Mouse (Mus musculus) forebrain, embryonic 13.5 days (tissue): ENCODE data around the gene Cyth1. TPM values are rescaled to one million over a fixed set of nuclear protein-coding genes. Genes with fewer than 3 reads are reported as not detected.

Experiments used
- ATAC-seq: fragments of 200-750 bp; cut with Nextera tagmentation; 2 replicates; pipeline ENCODE4 v1.8.0; 2017
- H3K27ac ChIP-seq: fragments of 300-500 bp; sonication (generic); 2 replicates; pipeline ENCODE4 v1.5.1; 2015; ENCODE audit warnings: inconsistent platforms, mild to moderate bottlenecking, moderate library complexity
- H3K27me3 ChIP-seq: fragments of 300-500 bp; sonication (generic); 2 replicates; pipeline ENCODE4 v1.6.1; 2015; ENCODE audit warnings: mild to moderate bottlenecking, inconsistent platforms
- H3K36me3 ChIP-seq: fragments of 300-500 bp; sonication (generic); 2 replicates; pipeline ENCODE4 v1.6.1; 2015; ENCODE audit warnings: mild to moderate bottlenecking, inconsistent platforms; ENCODE audit not compliant: poor library complexity, severe bottlenecking
- H3K4me1 ChIP-seq: fragments of 300-500 bp; sonication (generic); 2 replicates; pipeline ENCODE4 v1.6.1; 2015; ENCODE audit warnings: inconsistent platforms
- H3K4me2 ChIP-seq: fragments of 300-500 bp; sonication (generic); 2 replicates; pipeline ENCODE4 v1.6.1; 2015; ENCODE audit warnings: inconsistent platforms, mild to moderate bottlenecking, moderate library complexity
- H3K4me3 ChIP-seq: fragments of 300-500 bp; sonication (generic); 2 replicates; pipeline ENCODE4 v1.5.1; 2015; ENCODE audit warnings: mild to moderate bottlenecking, inconsistent platforms
- H3K9ac ChIP-seq: fragments of 300-500 bp; sonication (generic); 2 replicates; pipeline ENCODE4 v1.6.1; 2015; ENCODE audit warnings: mild to moderate bottlenecking, inconsistent platforms
- H3K9me3 ChIP-seq: fragments of 300-500 bp; sonication (generic); replicated peaks from 2 replicates; pipeline ENCODE4 v1.6.1; 2016; ENCODE audit warnings: inconsistent platforms
- WGBS: fragments of 180-500 bp; shearing (Covaris S2); methylation state at CpG from one replicate; pipeline ENCODE4 v1.1.7; 2015; 5-methylcytosine and 5-hydroxymethylcytosine counted together
- polyA plus RNA-seq: library from polyadenylated mRNA; unstranded; fragments of >200 nt; fragmentation: Nextera tagmentation; extraction: Ambion mirVana; gene quantifications from 2 replicates; pipeline ENCODE4 v1.2.1, GENCODE M21; 2015

The Cyth1 gene
- polyA plus RNA-seq, 1 experiment from 2014 or later: 22.7 TPM

- no peaks in the 10 kb centered on the region for H3K9me3 ChIP-seq
- no peak for ATAC-seq
- 36% methylated on average over 7 of the region's 7 CpGs for WGBS
Measured at GRCm38 (mm10) chr11:118232314-118232831, 16.0 kb downstream of the Cyth1 start.

GRCm38 (mm10) chr11:118229941-118230340 lies 18.5 kb downstream of the Cyth1 start:
- Histone ChIP-seq H3K4me2 (no peak overlapping the region), H3K9me3 (no peaks in the 10 kb centered on the region), H3K27ac (no peak overlapping the region), H3K4me1 (peaks cover 11% of the 10 kb centered on the region), H3K4me3 (no peak overlapping the region), H3K9ac (no peak overlapping the region), H3K36me3 (no peaks in the 10 kb centered on the region), H3K27me3 (no peaks in the 10 kb centered on the region)
- ATAC-seq: no peak
- WGBS: 90% methylated on average over 5 of the region's 5 CpGs

More at GRCm38 (mm10) chr11:118232314-118232831, 16.0 kb downstream of the Cyth1 start:
- Histone ChIP-seq H3K27me3 (no peaks in the 10 kb centered on the region), H3K4me1 (peaks cover 4% of the 10 kb centered on the region; the same call in 1 of the 2 replicates), H3K36me3 (no peaks in the 10 kb centered on the region), H3K27ac (no peak overlapping the region), H3K4me3 (no peak overlapping the region), H3K9ac (no peak overlapping the region), H3K4me2 (no peak overlapping the region)

GRCm38 (mm10) chr11:118227650-118228049 lies 20.7 kb downstream of the Cyth1 start:
- Histone ChIP-seq H3K36me3 (no peaks in the 10 kb centered on the region), H3K27ac (no peak overlapping the region), H3K4me2 (no peak overlapping the region), H3K27me3 (no peaks in the 10 kb centered on the region), H3K4me1 (peaks cover 13% of the 10 kb centered on the region), H3K9ac (no peak overlapping the region), H3K9me3 (no peaks in the 10 kb centered on the region), H3K4me3 (no peak overlapping the region)
- 90% methylated on average over 7 of the region's 7 CpGs for WGBS
- no peak for ATAC-seq

- no peak overlapping the region for H3K27ac ChIP-seq
- 90% methylated on average over 7 of the region's 7 CpGs for WGBS
- peaks cover 8% of the 10 kb centered on the region for H3K4me1 ChIP-seq
- ATAC-seq: no peak
- no peak overlapping the region for H3K4me2 ChIP-seq
- H3K9me3 ChIP-seq: no peaks in the 10 kb centered on the region
- H3K9ac ChIP-seq: no peak overlapping the region
- H3K4me3 ChIP-seq: no peak overlapping the region
- H3K27me3 ChIP-seq: no peaks in the 10 kb centered on the region
- no peaks in the 10 kb centered on the region for H3K36me3 ChIP-seq
Measured at GRCm38 (mm10) chr11:118226850-118227249, 21.5 kb downstream of the Cyth1 start.

GRCm38 (mm10) chr11:118225862-118226261 lies 22.5 kb downstream of the Cyth1 start:
- H3K27ac ChIP-seq: no peak overlapping the region
- H3K9me3 ChIP-seq: no peaks in the 10 kb centered on the region
- ATAC-seq: no peak
- no peak overlapping the region for H3K4me2 ChIP-seq
- no peak overlapping the region for H3K4me3 ChIP-seq
- no peaks in the 10 kb centered on the region for H3K36me3 ChIP-seq
- 40% methylated on average over 1 of the region's 1 CpGs for WGBS
- H3K4me1 ChIP-seq: peaks cover 8% of the 10 kb centered on the region
- no peaks in the 10 kb centered on the region for H3K27me3 ChIP-seq
- no peak overlapping the region for H3K9ac ChIP-seq

DNA sequence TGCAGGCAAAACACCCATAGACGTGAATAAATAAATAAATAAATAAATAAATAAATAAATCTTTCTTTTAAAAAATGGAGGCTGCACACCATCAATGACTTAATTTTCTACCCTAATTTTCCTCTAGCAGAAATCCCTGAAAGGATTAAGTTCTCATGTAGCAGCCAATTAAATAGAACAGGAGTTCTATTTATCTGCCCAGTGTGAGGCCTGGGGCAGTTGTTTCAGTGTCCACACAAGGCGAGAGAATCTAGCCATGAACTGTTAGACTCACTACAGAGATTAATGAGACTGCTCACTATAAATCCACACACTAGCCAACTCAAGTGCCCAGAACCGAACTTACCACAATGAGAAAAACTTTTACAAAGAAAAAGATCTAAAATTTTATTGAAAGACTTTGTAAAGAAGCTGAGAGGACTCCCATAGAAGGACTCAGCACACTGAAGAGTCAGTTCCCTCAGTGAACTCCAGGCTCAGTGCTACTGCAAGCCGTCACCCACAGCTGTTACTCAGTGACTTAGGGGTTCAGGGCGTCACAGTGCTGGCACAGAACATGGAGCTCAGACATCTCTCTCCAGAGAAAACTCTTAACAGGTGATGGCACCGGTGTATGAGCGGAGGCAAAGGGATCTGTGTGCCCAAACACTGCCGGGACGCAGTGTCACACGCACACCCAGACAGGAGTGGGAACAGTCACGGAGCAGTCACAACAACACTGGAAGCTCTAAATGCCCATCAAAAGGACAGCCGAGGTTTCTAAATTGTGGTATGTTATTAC lies 23.1 kb downstream of the Cyth1 start:
- Histone ChIP-seq H3K4me2 (no peak overlapping the region), H3K27me3 (no peaks in the 10 kb centered on the region), H3K9me3 (no peaks in the 10 kb centered on the region), H3K27ac (peak overlapping the region; percentile 40), H3K36me3 (no peaks in the 10 kb centered on the region), H3K4me3 (no peak overlapping the region), H3K4me1 (peaks cover 8% of the 10 kb centered on the region), H3K9ac (no peak overlapping the region)
- 38% methylated on average over 12 of the region's 12 CpGs for WGBS
- no peak for ATAC-seq

GRCm38 (mm10) chr11:118223416-118224067 lies 24.9 kb downstream of the Cyth1 start:
- no peak for ATAC-seq
- H3K4me3 ChIP-seq: no peak overlapping the region
- H3K36me3 ChIP-seq: no peaks in the 10 kb centered on the region
- no peak overlapping the region for H3K9ac ChIP-seq
- no peaks in the 10 kb centered on the region for H3K9me3 ChIP-seq
- H3K27ac ChIP-seq: no peak overlapping the region
- WGBS: 87% methylated on average over 10 of the region's 10 CpGs
- H3K4me2 ChIP-seq: no peak overlapping the region
- H3K4me1 ChIP-seq: peaks cover 8% of the 10 kb centered on the region
- no peaks in the 10 kb centered on the region for H3K27me3 ChIP-seq

- no peak overlapping the region for H3K27ac ChIP-seq
- 86% methylated on average over 5 of the region's 5 CpGs for WGBS
- ATAC-seq: no peak
- no peaks in the 10 kb centered on the region for H3K9me3 ChIP-seq
- H3K4me3 ChIP-seq: no peak overlapping the region
- H3K4me1 ChIP-seq: peaks cover 8% of the 10 kb centered on the region
- H3K4me2 ChIP-seq: no peak overlapping the region
- H3K9ac ChIP-seq: no peak overlapping the region
- no peaks in the 10 kb centered on the region for H3K36me3 ChIP-seq
- no peaks in the 10 kb centered on the region for H3K27me3 ChIP-seq
Measured at GRCm38 (mm10) chr11:118222917-118223316, 25.5 kb downstream of the Cyth1 start.

DNA sequence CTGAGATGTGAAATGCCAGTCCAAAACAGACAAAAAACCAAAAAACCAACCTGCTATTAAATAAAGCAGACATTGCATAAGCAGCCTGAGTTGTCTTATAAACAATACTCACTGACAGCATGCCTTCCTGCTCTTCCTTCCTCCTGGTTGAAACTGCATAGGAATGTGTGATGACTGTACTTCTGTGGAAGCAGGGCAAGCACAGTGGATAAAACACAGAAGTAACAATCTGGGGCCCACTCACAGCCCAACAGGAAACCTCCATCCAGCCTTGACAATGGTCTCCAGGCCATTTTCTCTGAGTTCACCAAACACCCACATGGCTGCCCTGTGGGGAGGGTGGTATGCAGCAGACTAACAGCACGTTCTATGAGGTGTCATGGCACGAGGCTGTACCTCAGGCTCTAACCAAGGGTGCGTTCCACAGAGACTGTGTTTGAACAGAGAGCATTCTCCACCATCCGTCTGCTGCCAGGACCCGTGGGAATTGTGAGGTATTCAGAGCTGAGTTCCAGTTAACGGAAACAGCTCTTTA lies 26.0 kb downstream of the Cyth1 start:
- 80% methylated on average over 6 of the region's 6 CpGs for WGBS
- no peak overlapping the region for H3K4me3 ChIP-seq
- peaks cover 8% of the 10 kb centered on the region for H3K4me1 ChIP-seq
- no peak overlapping the region for H3K4me2 ChIP-seq
- no peak overlapping the region for H3K9ac ChIP-seq
- ATAC-seq: no peak
- H3K9me3 ChIP-seq: no peaks in the 10 kb centered on the region
- H3K27me3 ChIP-seq: no peaks in the 10 kb centered on the region
- no peak overlapping the region for H3K27ac ChIP-seq
- H3K36me3 ChIP-seq: no peaks in the 10 kb centered on the region

GRCm38 (mm10) chr11:118220561-118221262 lies 27.7 kb downstream of the Cyth1 start:
- peaks cover 8% of the 10 kb centered on the region for H3K4me1 ChIP-seq
- 23% methylated on average over 7 of the region's 7 CpGs for WGBS
- no peak overlapping the region for H3K27ac ChIP-seq
- H3K36me3 ChIP-seq: no peaks in the 10 kb centered on the region
- no peak for ATAC-seq
- H3K27me3 ChIP-seq: no peaks in the 10 kb centered on the region
- H3K9ac ChIP-seq: no peak overlapping the region
- H3K9me3 ChIP-seq: no peaks in the 10 kb centered on the region
- H3K4me2 ChIP-seq: no peak overlapping the region
- no peak overlapping the region for H3K4me3 ChIP-seq

DNA sequence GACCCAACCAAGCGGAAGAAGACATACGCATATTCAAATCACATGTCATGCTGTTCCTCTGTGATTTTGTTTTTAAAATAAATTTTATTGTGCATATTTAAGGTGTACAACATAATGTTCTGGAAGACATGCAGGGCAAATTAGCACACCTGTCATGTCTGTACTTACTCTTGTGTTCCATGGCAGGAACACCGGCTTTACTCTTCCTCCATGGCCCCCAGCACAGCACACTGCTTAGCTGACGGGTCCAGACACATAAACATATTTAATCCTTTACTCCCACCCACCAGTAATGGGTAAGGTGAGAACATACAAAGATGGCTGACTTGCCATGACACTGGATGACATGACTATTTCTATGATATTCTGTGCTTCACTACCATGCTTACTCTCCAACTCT lies 29.3 kb downstream of the Cyth1 start:
- Histone ChIP-seq H3K9ac (no peak overlapping the region), H3K27me3 (no peaks in the 10 kb centered on the region), H3K4me3 (no peak overlapping the region), H3K36me3 (no peaks in the 10 kb centered on the region), H3K4me2 (no peak overlapping the region), H3K9me3 (no peaks in the 10 kb centered on the region), H3K4me1 (no peaks in the 10 kb centered on the region), H3K27ac (no peak overlapping the region)
- ATAC-seq: no peak
- 92% methylated on average over 4 of the region's 4 CpGs for WGBS

DNA sequence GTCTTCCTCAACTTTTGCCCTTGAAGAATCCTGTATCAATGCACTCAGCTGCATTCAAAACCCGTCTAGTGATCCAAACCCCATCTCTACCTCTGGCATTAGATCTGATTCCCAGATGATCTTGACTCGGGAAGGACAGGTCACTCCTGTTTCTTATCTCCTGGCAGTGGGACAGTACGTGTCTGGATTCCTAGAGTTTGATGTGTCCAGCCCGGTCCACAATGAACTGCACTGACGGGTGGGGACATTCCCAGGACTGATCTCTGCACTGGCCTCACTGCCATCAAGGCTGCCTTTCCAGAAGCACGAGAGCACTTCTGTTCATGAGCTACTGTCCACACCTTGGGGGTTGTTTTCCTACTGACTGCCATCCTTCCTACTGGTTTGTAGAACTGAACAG lies 31.9 kb downstream of the Cyth1 start:
- no peak for ATAC-seq
- H3K4me3 ChIP-seq: no peak overlapping the region
- no peak overlapping the region for H3K27ac ChIP-seq
- no peaks in the 10 kb centered on the region for H3K36me3 ChIP-seq
- no peaks in the 10 kb centered on the region for H3K9me3 ChIP-seq
- no peaks in the 10 kb centered on the region for H3K27me3 ChIP-seq
- no peak overlapping the region for H3K9ac ChIP-seq
- H3K4me1 ChIP-seq: peaks cover 16% of the 10 kb centered on the region
- no peak overlapping the region for H3K4me2 ChIP-seq
- WGBS: 86% methylated on average over 6 of the region's 6 CpGs
